Mouse (Mus musculus) heart, embryonic 14.5 days (tissue): ENCODE data around the gene Traf3ip1. TPM values are rescaled to one million over a fixed set of nuclear protein-coding genes. Genes with fewer than 3 reads are reported as not detected.

Experiments used
- ATAC-seq: fragments of 200-750 bp; cut with Nextera tagmentation; 2 replicates; pipeline ENCODE4 v1.8.0; 2017; ENCODE audit warnings: low read depth, moderate TSS enrichment; ENCODE audit not compliant: insufficient number of reproducible peaks, insufficient read depth, low FRiP score
- H3K27ac ChIP-seq, 2 experiments: fragments of 200-500 bp in 1 of 2; fragments of 300-500 bp in 1 of 2; sonication (generic) in 1 of 2; replicated peaks in 1 of 2; 2 replicates each; pipeline ENCODE4 v1.5.1; 2012 to 2014; ENCODE audit warnings: low read depth in 2 of 2, low read length in 2 of 2, control low read depth in 1 of 2, mild to moderate bottlenecking in 1 of 2, mixed read lengths in 1 of 2; ENCODE audit not compliant: control insufficient read depth in 1 of 2, insufficient read depth in 1 of 2
- H3K27me3 ChIP-seq: fragments of 300-500 bp; sonication (generic); 2 replicates; pipeline ENCODE4 v1.6.1; 2014; ENCODE audit warnings: mild to moderate bottlenecking, low read length, control low read depth; ENCODE audit not compliant: control insufficient read depth, insufficient read depth
- H3K36me3 ChIP-seq: fragments of 300-500 bp; sonication (generic); 2 replicates; pipeline ENCODE4 v1.6.1; 2014; ENCODE audit warnings: mild to moderate bottlenecking, control low read depth, low read length, mixed read lengths; ENCODE audit not compliant: control insufficient read depth, insufficient read depth
- H3K4me1 ChIP-seq, 2 experiments: fragments of 200-500 bp in 1 of 2; fragments of 300-500 bp in 1 of 2; sonication (generic) in 1 of 2; 2 replicates each; pipeline ENCODE4 v1.6.1; 2012 to 2014; ENCODE audit warnings: low read length in 2 of 2, control low read depth in 1 of 2, mixed read lengths in 1 of 2; ENCODE audit not compliant: control insufficient read depth in 2 of 2, insufficient read depth in 2 of 2
- H3K4me2 ChIP-seq: fragments of 300-500 bp; sonication (generic); 2 replicates; pipeline ENCODE4 v1.6.1; 2014; ENCODE audit warnings: mild to moderate bottlenecking, low read length
- H3K4me3 ChIP-seq, 2 experiments: fragments of 200-500 bp in 1 of 2; fragments of 300-500 bp in 1 of 2; sonication (generic) in 1 of 2; 2 replicates each; pipeline ENCODE4 v1.5.1; 2012 to 2014; ENCODE audit warnings: low read length in 2 of 2, mild to moderate bottlenecking in 2 of 2, control low read depth in 1 of 2, low read depth in 1 of 2, moderate library complexity in 1 of 2; ENCODE audit not compliant: control insufficient read depth in 1 of 2, insufficient read depth in 1 of 2
- H3K9ac ChIP-seq: fragments of 300-500 bp; sonication (generic); 2 replicates; pipeline ENCODE4 v1.6.1; 2014; ENCODE audit warnings: mild to moderate bottlenecking, low read length
- H3K9me3 ChIP-seq: fragments of 300-500 bp; sonication (generic); 2 replicates; pipeline ENCODE4 v1.6.1; 2016; ENCODE audit warnings: low read length, control low read depth; ENCODE audit not compliant: control insufficient read depth
- WGBS: fragments of 180-500 bp; shearing (Covaris S2); extraction: QIAGEN DNeasy Blood & Tissue Kit; methylation state at CpG from one replicate; pipeline ENCODE4 v1.1.7; 2014; 5-methylcytosine and 5-hydroxymethylcytosine counted together
- polyA plus RNA-seq: library from polyadenylated mRNA; unstranded; fragments of >200 nt; fragmentation: Nextera tagmentation; extraction: Ambion mirVana; gene quantifications from 2 replicates; pipeline ENCODE4 v1.2.1, GENCODE M21; 2014

The Traf3ip1 gene
- polyA plus RNA-seq, 1 experiment from 2014 or later: 3.4 TPM

DNA sequence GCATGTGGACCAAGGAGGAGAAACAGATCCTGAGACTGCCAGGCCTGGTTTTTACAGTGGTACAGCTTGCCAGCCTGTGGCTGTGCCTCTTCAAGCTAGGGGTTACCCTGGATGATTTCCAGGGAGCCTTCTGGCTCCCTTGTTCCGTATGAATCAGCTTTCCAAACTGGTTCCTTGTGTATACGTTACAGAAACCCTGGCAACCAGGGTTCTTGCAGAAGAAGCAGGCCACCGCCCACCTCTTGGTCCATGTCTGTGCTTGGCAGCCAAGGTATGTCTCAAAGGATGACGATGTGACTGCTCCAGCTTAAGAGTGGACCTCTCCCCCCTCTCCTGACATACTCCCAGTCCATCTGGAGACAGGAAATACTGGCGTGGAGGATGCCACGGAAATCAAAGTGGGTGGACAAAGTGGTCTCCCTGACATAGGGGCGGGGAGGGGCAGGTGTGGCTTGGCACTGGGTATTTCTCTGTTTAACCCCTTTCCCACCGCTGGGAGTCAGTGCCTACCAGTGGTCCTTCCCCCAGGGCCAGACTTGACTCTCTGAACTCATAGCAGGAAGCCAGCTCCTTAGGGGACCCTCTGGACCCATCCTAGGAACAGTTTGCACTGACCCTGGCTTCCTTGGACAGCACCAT is 36.1 kb upstream of the Traf3ip1 start:
- peak overlapping the region; percentile 75 for H3K9ac ChIP-seq

DNA sequence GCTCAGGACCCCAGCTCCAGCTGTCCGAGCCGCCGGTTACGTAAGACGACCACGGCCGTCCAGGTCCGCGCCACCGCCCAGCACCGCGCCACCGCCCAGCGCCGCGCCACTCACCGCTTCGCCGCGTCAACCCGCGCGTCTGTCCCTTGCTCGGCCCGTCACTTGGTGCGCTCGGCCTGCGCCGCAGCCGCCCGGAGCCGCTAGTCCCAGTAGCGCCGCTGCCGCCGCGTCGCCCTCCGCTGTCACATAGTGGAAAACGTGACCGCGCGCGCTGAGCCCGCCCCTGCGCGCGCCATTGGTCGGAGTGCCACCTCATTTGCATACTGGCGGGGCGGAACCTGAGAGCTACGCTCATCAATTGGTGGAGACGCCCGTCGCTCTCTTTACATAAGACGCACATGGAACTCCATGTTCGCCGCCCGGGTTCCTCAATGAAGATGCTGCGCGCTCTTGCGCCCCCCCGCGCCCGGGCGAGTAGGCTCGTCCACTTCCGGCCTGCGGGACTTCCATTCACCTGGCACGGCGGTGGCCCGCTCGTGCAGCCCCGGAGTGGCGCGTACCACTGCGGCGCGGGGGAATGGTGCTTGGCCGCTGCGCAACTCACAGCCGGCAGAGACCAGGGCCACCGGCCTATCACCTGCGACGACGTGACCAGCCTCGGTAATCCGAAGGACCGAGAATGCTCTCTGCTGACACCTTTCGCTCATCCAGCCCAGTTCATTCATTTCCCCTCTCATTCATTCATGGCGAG is 35.2 kb upstream of the Traf3ip1 start, which contains the start of gene Per2:
Gene Per2 (minus strand): TSS at position 266 of the 751 bp plus-strand sequence.
- no peaks in the 10 kb centered on the region for H3K27me3 ChIP-seq
- H3K36me3 ChIP-seq: no peaks in the 10 kb centered on the region
- WGBS: under 1% methylated on average over 89 of the region's 91 CpGs
- H3K4me1 ChIP-seq: peaks cover 34 to 46% of the 10 kb centered on the region in 2 experiments
- H3K9ac ChIP-seq: peak within 1 kb of the TSS; percentile 75
- ATAC-seq: peak; percentile 94
- H3K27ac ChIP-seq: peak within 1 kb of the TSS; percentile 9 to 64; a peak in 3 of 4 replicates
- no peaks in the 10 kb centered on the region for H3K9me3 ChIP-seq
- peak within 1 kb of the TSS; percentile 88 for H3K4me2 ChIP-seq
- peak within 1 kb of the TSS; percentile 63 to 76 for H3K4me3 ChIP-seq

More for the DNA sequence above, 36.1 kb upstream of the Traf3ip1 start:
- no peaks in the 10 kb centered on the region for H3K9me3 ChIP-seq
- WGBS: 15% methylated on average over 8 of the region's 8 CpGs
- H3K36me3 ChIP-seq: no peaks in the 10 kb centered on the region
- H3K4me3 ChIP-seq: peak overlapping the region; percentile 63 to 76
- peaks cover 40 to 52% of the 10 kb centered on the region in 2 experiments for H3K4me1 ChIP-seq
- no peaks in the 10 kb centered on the region for H3K27me3 ChIP-seq
- peak overlapping the region; percentile 88 for H3K4me2 ChIP-seq
- ATAC-seq: 0 out of 2 replicates have a peak, but pooled peaks have one; percentile 19
- peak overlapping the region in 1 of 2 experiments; percentile 64; a peak in 3 of 4 replicates for H3K27ac ChIP-seq

DNA sequence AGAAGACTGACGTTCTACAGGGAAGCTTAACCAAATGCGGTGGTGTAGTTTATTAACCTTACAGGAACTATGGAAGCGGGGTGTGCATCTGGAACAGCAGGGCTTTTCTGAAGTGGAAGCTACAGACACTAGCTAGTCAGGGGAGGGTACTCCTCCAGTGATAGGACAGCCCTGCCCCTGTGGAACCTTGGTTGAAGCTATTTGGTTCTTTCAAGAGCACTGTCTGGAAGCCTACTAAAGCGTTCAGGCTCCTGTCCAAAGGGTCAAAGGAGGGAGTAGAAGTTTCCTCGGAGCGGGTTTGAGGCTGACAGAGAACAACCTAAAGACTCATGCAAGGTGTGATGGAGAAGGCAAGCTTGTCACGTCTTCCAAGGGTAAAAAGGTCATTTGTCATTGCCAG is 34.4 kb upstream of the Traf3ip1 start:
- H3K4me3 ChIP-seq: peak overlapping the region in 1 of 2 experiments; percentile 63; a peak in 2 of 4 replicates
- no peak for ATAC-seq
- peak overlapping the region; percentile 68; the same call in 1 of the 2 replicates for H3K9ac ChIP-seq
- 31% methylated on average over 7 of the region's 7 CpGs for WGBS
- peak overlapping the region in 1 of 2 experiments; percentile 56; a peak in 2 of 4 replicates for H3K27ac ChIP-seq
- no peaks in the 10 kb centered on the region for H3K27me3 ChIP-seq
- H3K36me3 ChIP-seq: no peaks in the 10 kb centered on the region
- peaks cover 34 to 46% of the 10 kb centered on the region in 2 experiments for H3K4me1 ChIP-seq
- H3K9me3 ChIP-seq: no peaks in the 10 kb centered on the region
- H3K4me2 ChIP-seq: peak overlapping the region; percentile 88

DNA sequence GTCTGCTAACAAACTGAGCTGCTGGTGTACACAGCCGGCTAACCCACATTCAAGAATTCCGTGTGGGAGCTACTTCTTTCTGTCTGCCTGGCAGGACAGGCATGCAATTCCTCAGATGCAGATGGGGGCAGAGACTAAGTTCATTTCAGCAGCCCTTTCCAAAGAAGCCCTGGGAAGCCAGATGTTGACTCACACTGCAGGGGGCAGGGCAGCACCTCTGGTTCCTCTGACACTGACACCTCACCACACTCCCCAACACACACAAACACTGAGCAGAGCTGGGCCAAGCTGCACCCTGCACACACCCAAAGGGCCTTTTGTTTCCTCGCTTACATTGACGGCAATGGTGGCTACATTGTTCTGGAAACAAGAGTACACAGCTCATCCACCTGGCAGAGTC is 33.9 kb upstream of the Traf3ip1 start:
- Histone ChIP-seq H3K4me3 (no peak overlapping the region), H3K4me1 (peaks cover 34 to 47% of the 10 kb centered on the region in 2 experiments), H3K27me3 (no peaks in the 10 kb centered on the region), H3K4me2 (no peak overlapping the region), H3K9me3 (no peaks in the 10 kb centered on the region), H3K9ac (no peak overlapping the region), H3K27ac (no peak overlapping the region), H3K36me3 (no peaks in the 10 kb centered on the region)
- no peak for ATAC-seq
- 37% methylated on average over 4 of the region's 4 CpGs for WGBS

DNA sequence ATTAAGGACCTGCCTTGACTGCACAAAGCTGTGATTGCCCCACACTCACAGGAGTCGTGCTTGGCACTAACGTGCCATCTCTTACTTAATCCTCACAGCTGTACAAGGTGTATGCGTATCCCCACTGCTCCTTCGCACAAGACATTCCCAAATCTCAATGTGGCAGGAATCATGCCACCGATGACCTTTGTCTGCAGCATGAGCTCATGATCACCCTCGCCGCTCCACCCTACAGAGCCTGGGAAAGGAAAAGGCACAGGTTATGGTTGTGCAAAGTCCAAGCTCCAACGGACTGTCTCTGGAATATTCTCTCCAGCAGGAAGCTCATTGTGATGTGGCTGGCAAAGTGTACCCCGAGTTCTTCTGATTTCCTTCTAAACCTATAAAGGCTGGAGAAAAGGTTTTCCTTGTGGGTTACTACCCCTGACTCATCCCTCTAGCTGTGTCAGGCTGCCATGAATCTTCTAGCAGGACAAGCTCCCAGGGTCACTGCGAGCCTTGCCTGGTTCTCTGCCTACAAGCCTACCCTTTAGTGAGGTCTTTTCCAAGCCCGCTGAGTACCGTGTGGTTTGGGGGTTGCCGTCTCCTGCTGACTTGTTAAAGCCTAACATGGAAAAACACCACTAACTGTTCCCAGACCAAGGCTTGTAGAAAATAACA is 31.0 kb upstream of the Traf3ip1 start:
- Histone ChIP-seq H3K27me3 (no peaks in the 10 kb centered on the region), H3K4me3 (no peak overlapping the region), H3K9me3 (no peaks in the 10 kb centered on the region), H3K27ac (no peak overlapping the region), H3K36me3 (no peaks in the 10 kb centered on the region), H3K4me1 (peaks cover 18 to 25% of the 10 kb centered on the region in 2 experiments), H3K9ac (no peak overlapping the region), H3K4me2 (no peak overlapping the region)
- ATAC-seq: no peak
- 88% methylated on average over 13 of the region's 13 CpGs for WGBS

DNA sequence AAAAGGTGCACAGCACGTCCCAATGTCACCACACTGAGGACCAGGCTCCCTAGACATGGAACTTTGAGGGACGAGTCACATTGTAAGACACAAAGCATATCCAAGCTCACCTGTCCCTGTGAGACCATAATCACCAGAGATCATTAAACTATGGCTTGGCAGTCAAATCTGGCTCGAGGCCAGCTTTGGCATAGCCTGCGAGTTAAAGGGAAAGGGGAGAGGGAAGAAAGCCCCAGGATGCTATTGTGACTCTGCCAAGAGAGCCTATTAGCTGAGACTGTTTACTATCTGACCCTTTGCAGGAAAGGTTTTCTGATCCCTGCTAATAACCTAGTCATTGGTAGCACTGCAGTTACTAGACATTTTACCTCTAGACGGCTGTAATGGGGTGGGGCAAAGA is 30.0 kb upstream of the Traf3ip1 start:
- no peaks in the 10 kb centered on the region for H3K36me3 ChIP-seq
- H3K27me3 ChIP-seq: no peaks in the 10 kb centered on the region
- no peaks in the 10 kb centered on the region for H3K9me3 ChIP-seq
- H3K9ac ChIP-seq: no peak overlapping the region
- peaks cover 15 to 22% of the 10 kb centered on the region in 2 experiments for H3K4me1 ChIP-seq
- no peak overlapping the region for H3K27ac ChIP-seq
- H3K4me3 ChIP-seq: no peak overlapping the region
- no peak for ATAC-seq
- WGBS: 62% methylated on average over 5 of the region's 5 CpGs
- H3K4me2 ChIP-seq: no peak overlapping the region

DNA sequence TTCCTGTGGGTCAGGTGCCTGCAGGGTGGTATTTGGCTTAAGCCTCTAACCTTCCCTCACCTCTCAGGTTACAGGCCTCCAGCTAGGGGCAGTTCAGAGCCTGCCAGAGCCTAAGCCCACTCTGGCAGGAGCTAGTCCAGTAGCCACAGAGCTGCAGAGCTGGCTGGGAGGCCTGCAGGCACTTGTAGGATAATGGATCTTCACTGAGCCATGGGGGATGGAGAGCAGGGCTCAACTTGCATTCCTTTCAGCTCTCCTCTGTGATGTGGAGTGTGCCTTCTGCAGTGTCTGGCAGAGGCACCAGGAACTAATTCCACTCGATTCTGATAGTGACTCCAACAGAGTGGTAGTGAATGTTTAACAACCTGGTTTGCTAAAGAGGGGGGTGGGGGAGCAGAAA is 29.2 kb upstream of the Traf3ip1 start:
- peak overlapping the region in 1 of 2 experiments; percentile 50; a peak in 1 of 4 replicates for H3K27ac ChIP-seq
- ATAC-seq: peak; percentile 61; the same call in 1 of the 2 replicates
- no peaks in the 10 kb centered on the region for H3K27me3 ChIP-seq
- H3K4me3 ChIP-seq: no peak overlapping the region
- WGBS: 0% methylated on average over 1 of the region's 1 CpGs
- no peaks in the 10 kb centered on the region for H3K9me3 ChIP-seq
- H3K9ac ChIP-seq: peak overlapping the region; percentile 7; the same call in 1 of the 2 replicates
- H3K4me1 ChIP-seq: peaks cover 11 to 16% of the 10 kb centered on the region in 2 experiments
- H3K4me2 ChIP-seq: no peak overlapping the region
- no peaks in the 10 kb centered on the region for H3K36me3 ChIP-seq
